Mouse (Mus musculus) mouse trophoblast stem cell (cell line): Measurements from ENCODE around the gene Tm4sf4.

ENCODE experiments used
- in situ Hi-C, 2 experiments: fragments of 300-500 bp; cut with MseI, MboI; formaldehyde crosslinking; loops; 2 replicates in 1 of 2; 3 replicates in 1 of 2; pipeline ENCODE4 v1.15.1; 2025

Gene Tm4sf4

DNA sequence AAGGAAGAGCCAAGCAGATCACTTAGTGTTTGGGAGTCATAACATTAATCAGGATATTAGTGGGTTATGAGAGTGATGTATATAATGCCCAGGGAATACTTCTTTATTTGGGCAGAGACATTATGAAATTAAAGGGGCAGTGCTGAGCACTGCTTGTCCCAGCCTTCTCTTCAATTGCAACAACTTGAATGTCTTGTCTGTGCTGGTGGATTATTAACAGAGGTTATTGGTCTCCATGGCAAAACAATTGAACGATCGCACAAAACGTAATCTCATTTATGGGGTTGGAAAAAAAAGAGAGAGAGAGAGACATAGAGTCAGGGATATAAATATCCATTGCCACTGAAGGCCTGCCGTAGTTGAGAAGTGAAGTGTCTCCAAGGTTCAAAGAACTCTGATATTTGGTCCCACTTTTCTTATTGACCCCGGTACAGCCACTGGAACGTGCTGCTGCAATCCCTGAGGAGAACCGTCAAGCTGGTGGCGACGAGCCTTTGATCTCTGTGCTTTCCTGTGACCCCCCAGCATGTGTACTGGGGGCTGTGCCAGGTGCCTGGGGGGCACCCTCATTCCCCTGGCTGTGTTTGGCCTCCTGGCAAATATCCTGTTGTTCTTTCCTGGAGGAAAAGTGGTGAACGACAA lies at the start of gene Tm4sf4:
Gene Tm4sf4 (plus strand): TSS at position 226 of the 642 bp plus-strand sequence.
- in situ Hi-C loops, result no loop called here

DNA sequence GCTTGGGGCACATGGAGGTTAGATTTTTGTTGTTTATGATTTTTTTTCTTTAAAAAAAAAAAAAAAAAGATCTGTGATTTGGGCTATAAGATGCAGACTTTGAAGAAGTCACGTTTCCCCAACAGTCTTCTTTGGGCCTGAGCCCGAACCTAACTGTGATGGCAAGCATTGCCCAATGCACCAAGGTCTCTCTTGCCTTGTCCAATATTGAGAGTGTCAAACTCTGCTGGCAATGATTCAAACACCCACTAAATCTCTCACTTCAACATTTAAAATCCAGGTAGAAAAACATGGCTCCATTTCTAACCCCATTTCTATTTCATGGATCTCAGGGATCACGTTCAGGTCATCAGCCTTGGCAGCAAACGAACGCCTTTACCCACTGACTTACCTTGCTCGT lies 38.7 kb upstream of the Tm4sf4 start:
- in situ Hi-C loops, result no loop called here

DNA sequence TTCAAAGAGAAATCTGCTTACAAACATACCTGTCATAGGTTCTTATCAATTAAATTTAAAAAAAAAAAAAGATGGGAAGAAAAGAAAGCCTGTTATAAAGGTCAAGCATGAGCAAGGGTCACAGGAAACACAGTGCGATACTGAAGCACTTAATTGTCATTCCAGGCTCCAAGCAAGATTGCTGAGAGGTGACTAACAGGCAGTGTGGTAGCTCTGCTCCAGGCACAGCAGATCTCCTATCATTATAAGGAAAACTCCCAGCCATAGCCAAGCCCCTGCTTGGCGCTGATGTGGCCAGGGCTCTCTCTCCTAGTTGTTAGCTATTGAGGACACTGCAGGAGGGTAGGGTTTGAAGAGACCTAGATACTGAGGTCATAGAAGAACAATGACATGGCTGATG lies 38.2 kb upstream of the Tm4sf4 start:
- in situ Hi-C loops, result no loop called here

DNA sequence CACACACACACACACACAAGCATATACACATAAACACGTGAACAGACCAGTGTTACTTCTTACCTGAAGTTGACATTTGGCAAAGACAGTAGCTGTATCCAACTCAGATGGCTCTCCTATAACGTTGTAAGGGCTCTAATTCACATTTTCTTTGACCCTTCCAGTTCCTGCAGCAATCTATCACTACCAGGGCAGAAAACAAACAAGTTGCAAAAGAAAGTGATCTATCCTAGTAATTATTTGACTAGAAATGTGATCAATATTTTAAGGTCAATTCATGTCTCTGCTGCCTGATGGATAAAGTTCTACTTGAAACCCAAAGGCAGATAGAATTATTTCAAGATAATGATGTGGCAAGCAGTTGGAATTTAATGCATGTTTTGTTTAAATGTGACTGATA lies 37.5 kb upstream of the Tm4sf4 start:
- in situ Hi-C loops, result no loop called here

DNA sequence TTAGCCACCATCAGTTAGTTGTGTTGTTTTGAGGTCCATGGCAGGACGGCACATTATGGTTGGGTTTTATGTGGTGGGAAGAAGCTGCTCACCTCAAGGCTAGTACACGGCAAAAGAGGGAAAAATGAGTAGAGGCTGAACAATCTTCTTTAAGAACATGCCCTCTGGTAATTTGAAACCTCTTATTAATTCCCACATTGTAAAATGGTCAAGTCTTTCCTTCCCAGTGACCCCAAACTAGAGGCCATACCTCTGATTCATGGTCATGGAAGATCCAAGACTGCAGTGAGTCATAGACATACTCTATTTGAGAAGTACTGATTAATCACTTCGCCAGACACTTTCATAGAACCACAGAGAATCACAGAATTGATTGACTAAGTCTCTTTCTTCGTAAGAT lies 13.6 kb upstream of the Tm4sf4 start:
- in situ Hi-C loops, result no loop called here

DNA sequence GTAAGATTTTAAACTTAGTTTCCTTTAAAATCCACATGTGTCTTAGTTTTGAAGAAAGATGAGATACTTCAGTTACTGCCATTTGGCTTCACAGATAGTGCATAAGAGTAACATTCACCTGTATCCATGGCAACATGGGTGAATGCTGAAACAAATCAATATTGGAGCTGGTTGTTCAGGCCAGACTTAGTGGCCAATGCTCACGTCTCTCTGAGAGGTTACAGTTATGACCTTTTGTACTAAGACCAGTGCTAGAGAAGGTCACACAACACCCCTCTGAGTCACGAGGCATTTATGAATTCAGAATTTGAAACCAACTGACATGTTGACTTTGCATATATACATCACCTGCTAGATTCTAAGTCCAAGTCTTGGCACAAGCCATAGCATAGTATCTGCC lies 4.9 kb upstream of the Tm4sf4 start:
- in situ Hi-C loops, result no loop called here

DNA sequence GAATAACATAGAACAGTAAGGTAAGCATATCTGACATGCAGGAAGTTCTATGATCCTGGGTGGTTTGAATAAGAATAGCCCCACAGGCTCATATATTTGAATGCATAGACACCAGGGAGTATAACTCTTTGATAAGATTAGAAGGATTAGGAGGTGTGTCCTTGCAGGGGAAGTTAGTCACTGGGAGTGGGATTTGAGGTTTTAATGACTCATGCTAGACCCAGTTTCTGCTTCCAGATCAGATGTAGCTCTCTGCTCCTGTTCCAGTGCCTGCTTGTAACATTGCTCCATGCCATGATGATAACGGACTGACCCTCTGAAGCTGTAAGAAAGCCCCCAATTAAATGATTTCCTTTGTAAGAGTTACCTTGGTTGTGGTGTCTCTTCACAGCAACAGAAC lies 4.5 kb upstream of the Tm4sf4 start:
- in situ Hi-C loops, result no loop called here

DNA sequence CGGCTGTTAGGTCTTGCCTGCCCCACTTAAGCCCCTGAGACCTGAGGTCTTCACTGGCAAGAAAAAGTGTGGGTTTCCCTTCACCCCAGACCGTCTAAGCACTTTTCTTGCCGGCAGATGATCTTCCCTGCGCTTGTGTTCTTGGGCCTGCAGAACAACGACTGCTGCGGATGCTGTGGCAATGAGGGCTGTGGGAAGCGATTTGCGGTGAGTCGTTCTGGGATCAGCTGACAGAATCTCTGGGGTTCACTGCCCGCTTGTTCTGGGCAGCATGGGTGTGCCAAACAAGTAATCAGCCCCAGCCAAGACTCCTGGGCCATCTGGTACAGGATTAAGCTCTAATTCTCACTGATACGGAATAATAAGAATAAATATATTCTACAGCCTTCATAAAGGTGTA lies 1.2 kb downstream of the Tm4sf4 start:
- in situ Hi-C loops, result no loop called here

DNA sequence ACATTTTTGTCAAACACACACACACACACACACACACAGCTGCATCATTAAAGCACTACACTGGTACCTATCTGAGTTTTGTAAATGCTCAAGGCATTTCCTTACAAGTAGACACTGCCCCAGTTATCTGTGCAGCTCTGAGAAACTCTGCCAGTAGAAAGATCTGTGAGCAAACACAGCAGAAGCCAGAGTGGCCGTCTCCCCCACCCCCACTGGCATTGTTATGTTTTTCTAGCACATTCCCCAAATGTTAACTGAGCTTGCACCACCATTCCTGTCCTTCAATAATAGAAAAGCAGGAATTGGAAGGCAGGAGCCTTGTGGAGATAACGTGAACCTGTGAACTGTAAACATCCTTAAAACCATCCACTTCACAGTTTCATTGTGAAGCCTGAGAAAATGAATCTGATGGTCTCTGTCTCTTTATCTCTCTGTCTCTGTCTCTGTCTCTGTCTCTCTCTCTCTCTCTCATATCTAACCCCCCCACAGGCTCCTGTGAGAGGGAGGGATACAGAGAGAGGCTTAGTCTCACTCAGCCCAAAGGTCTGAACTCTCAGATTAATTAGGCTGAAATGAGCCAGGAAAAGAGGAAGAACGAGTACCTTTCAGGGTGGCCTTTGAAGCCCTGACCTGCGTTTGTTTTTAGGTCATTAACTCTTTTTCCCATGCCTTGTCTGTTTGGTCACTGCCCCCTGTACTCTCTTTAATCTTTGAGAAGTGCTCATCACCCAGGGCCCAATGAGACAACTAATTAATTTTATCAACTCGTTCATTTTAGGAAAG lies 3.8 kb downstream of the Tm4sf4 start:
- in situ Hi-C loops, result no loop called here

DNA sequence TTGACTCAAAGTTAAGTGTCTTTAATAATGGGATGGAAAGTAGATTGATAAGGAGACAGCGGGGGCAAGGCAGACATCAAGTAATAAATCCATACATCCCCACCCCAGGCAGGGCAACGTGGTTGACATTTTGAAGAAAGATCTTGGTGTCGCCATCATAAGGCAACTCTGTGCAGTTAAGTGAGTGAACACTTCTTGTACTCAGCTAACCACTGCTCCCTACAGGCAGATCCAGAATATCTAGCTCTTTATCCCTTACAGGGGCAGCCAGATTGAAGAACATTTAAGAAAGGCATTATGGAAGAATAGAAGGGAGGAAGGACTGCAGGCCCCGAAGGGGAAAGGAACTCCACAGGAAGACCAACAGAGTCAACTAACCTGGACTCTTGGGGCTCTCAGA lies 4.4 kb downstream of the Tm4sf4 start:
- in situ Hi-C loops, result no loop called here

DNA sequence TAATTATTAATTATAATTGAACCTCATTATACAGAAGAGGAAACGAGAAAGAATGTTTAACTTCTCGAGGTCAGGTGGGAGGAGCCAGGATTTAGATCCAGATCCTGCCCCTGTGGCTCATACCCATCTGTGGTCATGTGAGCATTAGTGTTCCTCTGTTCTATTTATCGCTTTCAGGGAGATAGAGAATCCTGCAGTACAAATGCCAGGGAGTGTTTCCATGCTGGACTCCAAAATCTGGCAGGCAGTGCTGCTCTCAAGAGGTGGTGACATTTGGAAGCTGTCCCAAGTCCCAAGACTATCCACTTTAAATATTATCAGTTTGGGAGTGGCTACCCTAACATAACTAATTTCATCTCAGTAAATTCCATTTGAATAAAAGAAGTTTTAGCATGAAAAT lies 6.6 kb downstream of the Tm4sf4 start:
- in situ Hi-C loops, result loop anchor here in 1 of 2 experiments (5.0 kb wide), 1 partner anchor 164 kb away; no protein-coding TSS in a partner anchor

DNA sequence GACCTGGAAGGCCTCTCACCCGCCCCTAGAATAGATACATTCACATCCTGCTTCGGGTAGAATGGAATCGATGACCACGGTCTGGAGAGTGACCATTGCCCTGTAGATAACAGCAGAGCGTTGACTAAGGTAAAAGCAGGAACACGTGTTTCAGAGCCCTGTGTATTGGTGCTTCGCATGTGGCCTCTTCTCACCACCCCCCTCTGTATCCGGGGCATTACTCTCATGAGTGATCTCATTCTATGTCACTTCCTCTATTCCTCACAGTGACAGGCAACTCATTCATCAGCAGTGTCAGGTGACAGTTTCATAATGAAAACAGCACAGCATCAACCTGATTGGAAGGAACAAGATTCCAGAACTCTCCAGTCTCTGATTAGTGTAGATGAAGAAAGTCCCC lies 10.2 kb downstream of the Tm4sf4 start:
- in situ Hi-C loops, result no loop called here

DNA sequence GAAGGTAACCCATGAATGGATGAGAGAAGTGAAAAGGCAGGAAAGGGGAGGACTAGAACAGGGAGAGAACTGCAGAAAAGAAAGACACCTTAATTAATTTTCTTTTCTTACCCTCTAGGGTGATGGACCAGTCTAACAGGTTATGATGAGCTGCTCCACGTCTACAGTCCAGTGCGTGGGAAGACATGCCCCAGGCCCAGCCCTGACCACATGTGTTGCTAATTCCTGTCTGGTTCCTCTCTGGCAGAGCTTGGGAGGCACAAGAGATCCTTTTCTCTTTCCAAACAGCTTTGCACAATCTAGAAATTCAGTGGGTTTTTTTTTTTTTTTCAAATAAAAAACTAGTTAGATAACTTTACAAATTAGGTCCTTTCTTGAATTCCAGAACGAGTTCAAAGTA lies 15.8 kb downstream of the Tm4sf4 start:
- in situ Hi-C loops, result no loop called here

DNA sequence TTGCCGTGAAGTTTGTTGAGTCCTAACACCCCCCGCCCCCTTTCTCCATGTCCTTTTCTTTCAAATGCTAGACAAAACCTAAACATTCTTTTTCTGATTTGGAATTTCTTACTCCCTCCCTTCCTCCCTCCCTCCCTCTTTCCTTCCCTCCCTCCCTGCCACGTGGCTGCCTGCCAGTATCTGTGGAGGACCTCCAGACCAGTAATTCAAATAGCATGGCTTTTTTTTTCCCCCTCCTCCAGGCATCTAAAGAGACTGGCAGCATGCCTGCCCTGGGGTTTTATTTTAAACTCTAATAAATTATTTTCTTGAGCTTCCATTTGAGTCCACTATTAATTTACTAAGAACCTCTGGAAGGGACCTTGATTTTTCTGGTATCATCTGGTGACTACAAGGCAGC lies 20.6 kb downstream of the Tm4sf4 start:
- in situ Hi-C loops, result loop anchor here in 1 of 2 experiments (5.0 kb wide), 1 partner anchor 178 kb away; no protein-coding TSS in a partner anchor

DNA sequence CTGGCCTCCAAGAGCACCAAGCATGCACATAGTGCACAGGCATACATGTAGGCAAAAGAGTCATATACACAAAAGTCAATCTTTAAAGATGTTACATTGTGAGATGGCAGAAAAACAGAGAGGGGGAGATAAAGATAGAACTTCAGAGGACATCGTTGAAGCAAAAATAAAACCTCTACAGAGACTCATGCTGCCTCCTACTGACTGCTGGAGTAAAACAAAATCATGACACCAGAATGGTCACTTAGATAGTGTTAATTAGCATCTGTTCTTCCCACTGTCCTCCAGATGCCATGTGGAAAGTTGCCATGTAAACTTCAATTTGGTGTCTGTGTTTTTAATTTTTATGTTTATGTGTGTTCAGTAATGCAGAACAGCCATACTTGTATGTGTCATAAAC lies 22.8 kb downstream of the Tm4sf4 start:
- in situ Hi-C loops, result loop anchor here in 1 of 2 experiments (5.0 kb wide), 1 partner anchor 181 kb away; no protein-coding TSS in a partner anchor

DNA sequence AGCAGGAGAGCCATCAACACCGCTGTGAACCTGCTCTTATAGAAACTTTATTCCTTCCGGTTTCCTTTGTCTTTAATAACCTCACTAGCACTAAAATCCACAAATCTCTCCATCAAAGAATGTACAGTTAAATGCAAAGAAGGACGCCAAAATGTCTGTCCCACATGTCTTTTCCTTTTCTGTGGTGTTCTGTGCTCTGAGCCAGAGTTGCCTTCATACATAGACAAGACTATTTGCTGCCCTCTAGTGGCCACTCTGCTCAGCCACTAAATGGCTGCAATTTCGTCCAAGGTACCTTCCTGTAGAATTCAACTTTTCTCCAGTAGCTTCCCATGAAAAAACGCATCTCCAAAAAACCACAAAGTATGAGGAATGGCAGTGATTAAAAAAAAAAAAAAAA lies 23.3 kb downstream of the Tm4sf4 start:
- in situ Hi-C loops, result loop anchor here in 1 of 2 experiments (5.0 kb wide), 1 partner anchor 181 kb away; no protein-coding TSS in a partner anchor

DNA sequence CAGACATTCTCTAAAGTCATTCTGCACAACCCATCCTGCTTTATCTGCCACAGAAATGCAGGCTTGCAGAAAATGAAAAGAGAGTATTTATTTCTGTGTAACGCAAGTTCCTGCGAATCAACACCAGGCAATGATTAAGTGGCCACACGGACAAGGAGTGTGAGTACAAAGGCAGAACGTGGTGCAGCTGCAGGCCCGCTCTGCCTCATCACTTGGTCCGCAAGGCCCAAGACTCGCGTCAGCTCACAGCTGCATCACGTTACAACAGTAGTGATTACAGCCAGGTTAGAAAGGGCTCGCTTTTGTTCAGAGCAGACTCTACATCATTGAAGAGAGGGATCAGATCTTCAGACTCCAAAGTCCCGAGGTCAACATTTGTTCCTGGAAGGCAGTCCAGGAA lies 33.5 kb downstream of the Tm4sf4 start:
- in situ Hi-C loops, result no loop called here

DNA sequence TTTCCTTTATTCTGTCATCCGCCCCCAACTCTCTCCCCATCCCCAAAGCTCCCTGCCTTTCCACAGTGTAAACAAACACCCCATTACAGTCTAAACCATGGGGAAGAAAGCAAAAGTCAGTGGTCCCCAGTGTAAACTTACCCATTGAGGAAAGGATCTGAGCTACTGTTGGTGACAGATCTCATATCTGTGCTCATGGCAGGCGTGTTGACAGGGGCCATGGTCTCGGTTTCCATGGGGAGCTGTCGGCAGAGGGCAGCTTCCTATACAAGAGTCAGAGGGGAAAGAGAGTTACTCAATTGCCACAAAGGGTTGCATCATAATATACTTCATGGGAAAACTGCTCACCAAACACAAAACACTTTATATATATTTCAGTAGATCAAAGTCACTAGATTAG lies 38.2 kb downstream of the Tm4sf4 start:
- in situ Hi-C loops, result no loop called here

DNA sequence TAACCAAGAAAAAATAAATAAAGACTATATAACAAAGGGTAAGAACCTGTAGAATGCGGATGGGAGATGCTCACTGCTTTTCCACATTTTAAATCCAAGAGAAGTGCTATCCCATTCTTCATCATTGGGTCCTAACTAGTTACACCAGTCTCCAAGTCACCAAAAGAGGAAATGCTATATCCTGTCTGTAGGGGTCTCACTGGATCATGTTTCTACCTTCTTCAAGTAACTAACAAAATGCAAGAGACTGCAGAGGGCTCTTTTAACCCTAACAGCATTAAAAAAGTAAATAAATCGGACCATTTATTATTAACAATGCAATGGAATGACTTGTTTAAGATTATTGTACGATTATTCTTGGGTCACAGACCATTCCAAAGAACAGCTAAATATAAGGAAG lies 41.2 kb downstream of the Tm4sf4 start:
- in situ Hi-C loops, result loop anchor here (5.0 kb wide), 2 partner anchors 151 to 156 kb away; no protein-coding TSS in a partner anchor

DNA sequence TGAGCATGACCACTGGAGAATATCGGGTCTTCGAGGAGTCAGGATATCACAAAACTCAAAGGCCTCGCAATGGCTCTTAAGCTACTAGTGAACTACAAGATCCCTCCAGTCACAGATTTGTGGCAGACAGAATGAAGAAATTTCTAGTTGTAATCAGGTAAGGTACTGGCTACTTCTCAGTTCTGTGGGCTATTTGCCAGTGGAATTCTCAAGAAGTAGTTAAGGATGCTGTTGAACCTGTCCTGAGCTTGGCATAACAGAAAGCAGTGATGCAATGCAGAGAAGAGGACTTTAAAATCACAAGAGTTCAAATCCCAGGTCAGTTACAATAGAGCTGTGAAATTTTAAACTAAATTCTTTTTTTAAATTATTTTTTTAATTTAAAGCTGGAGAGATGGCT lies 44.2 kb downstream of the Tm4sf4 start:
- in situ Hi-C loops, result loop anchor here (5.0 kb wide), 2 partner anchors 148 to 153 kb away; no protein-coding TSS in a partner anchor

DNA sequence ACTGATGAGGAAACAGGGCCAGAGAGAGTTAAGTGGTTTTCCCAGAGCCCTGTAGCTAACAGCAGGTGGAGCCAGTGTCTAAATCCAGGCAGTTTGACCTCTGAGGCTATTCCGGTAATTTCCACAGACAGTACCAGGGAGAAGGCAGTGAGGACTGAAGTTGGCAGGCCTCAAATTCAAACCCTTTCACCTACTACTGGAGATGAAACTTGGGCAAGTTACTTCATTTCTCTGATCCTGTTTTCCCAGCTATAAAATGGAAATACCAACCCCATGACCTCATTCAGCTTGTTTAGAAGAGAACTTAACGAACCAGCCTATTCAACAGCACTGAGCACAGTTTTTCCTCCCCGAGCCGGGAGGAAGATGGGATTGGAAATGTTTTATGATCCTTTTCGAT lies 45.2 kb downstream of the Tm4sf4 start:
- in situ Hi-C loops, result no loop called here

DNA sequence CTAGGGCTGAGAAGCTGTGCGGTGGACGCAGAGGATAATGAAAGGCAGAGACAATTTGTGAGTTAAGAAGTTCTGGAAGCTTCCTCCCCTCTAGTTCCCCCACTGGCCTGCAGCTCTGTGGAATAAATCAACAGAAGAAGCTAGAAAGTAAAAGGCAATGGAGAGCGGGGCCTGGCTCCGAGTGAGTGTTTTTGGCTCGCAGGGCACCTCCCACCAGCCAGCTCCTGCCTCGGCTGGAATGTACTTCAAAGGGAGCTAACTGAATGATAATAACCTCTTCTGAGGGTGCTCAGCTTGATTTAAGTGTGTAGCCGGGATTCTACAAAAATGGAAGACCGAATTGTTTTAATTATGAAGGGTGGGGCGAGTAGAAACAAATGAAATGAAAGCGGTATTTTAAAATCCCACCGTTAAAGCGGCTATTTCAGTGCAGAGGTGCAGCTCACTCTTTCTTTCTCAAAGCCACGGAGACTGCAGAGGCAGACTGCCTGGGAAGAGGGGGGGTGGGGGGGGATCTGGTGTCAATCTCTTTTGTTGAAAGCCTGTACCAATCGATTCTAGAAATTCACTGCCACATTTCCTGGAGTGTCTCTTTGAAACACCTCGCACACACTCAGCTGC lies 46.0 kb downstream of the Tm4sf4 start:
- in situ Hi-C loops, result no loop called here

DNA sequence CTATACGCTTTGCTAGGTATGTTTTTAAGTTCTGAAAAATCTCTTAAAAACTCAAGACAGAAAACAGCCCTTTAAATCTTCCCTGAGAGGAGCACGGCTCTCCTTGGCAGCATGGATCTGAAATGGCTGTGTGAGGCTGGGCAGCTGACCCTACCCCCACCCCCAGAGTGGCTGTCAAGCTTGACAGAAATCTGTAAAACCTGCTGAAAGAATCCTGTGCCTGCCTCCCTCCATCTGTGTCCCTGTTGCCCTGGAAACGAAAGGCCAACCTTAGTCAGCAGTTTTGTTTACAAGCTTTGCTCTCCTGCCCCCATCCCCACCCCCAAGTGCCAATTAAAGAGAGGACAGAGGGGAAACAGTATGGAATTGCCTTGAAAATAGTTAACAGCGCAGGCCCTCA lies 47.3 kb downstream of the Tm4sf4 start:
- in situ Hi-C loops, result no loop called here
